Mouse (Mus musculus) cerebellum, adult 8-10 months (tissue): Measurements from ENCODE around the gene Azi2.
A peak's percentile ranks its signal among the peaks of the same experiment; 100 is the strongest.

ENCODE experiments used
- DNase-seq: peaks from one replicate; pipeline ENCODE4 v3.0.0; 2022

The Azi2 gene

GRCm38 (mm10) chr9:118040218-118041021 is at the start of gene Azi2:
Azi2 (plus strand) TSS chr9:118040499.
- DNase-seq: peak; percentile 98

GRCm38 (mm10) chr9:117996631-117997030 is 43.7 kb upstream of the Azi2 start:
- no peak for DNase-seq

DNA sequence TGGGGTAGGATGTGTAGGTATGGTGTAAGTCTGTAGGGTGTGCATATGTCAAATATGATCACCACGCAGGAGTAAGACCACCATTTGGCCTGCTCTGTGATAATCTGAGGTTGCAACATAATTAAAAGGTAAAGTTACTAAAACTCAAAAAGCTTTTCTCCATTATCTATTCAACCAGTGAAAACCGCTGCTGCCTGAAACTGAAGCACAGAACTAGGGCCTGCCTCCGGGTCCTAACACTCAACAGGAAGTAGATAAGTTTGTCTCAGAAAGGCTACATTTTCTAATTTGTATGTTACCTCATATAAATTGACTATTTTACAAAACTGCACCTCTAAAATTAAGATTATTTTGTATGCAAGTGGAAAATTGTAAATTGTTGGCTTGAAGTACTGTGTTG is 38.8 kb upstream of the Azi2 start:
- no peak for DNase-seq

GRCm38 (mm10) chr9:118003218-118003886 is 36.9 kb upstream of the Azi2 start:
- DNase-seq: no peak

DNA sequence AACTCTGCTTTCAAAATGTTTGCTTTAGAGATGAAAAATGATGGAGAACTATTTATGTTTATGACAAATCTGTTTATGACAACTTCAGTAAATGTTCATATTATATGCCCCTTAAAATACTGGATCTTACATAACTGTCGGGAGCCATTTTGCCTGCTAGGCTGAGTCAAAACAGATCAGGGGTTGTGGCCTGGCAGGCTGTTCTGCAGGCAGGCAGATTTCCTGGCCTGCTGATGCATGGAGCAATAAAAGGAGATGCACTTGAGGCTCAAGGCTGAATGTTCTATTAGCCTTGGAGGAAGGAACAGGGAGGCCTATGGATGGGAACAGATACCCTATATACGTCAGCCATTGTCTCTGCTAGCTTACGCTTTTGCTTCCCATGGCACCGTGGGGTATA is 36.4 kb upstream of the Azi2 start:
- no peak for DNase-seq

DNA sequence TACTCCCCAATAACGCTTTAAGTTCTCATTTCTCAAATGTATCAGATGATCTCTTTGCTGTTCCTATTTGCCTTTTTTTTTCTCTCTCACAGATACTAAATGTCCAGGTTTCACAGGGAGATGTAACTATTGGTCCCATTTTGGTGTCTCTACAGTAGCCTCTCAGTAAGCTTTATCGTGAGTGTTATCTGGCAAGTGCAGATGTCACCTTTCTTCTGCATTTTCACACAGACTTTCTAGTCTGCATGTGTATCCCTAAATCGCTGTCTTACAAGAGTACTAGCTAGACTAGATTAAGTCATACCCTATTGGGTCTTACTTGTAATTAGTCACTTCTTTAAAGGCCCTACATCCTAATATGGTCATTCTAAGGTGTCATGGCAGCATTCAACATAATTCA is 27.4 kb upstream of the Azi2 start:
- no peak for DNase-seq

DNA sequence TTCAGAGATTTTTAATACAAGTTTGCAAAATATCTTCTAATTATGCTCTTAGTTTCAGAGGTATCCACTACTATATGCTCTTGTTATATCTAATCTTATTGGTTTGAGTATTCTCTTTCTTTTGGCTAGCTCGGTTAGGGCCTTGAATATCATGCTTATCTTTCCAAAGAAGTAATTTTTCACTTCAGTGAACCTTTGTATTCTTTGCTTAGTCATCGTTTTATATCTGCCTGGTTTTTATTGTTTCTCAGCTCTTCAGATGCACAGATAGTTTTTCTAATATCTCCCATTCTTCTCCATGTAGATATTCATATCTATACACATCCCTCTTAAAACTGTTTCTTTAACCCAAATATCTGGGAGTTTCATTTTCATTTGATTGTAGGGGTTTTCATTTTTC is 15.3 kb upstream of the Azi2 start:
- no peak for DNase-seq

DNA sequence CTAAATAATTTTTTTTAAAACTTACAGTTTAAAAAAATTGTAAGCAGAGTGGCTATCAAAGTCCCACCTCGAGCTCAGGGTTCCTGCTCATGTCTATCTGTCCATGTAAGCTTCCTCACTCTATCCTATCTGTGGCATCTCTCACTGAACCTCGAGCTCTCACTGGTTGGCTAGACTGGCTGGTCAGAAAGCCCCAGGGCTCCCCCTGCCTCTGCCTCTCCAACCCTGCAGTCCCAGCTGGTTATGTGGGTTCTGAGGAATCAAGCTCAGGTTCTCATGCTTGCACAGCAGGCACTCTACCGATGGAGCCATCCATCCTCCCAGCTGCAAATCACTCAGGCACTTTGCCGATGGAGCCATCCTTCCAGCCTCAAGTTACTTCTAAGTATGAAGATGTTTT is 10.8 kb upstream of the Azi2 start:
- no peak for DNase-seq

DNA sequence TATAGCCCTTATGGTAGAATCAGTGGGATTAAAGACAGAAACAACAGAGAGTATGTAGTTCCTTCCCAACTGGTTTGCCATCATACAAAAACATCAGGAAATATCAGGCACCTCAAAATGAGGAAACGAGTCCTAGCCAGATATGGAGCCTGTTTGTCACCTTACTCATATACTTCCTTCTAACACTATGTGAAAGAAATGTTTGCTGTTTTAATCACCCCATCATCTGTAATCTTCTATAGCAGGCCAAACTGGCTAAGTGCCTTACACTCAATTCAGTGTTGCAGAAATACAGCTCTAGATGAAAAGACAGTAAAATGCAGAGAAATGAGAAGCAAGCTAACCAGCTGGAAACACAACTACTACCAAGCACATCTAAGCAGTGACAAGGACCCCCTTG is 10.0 kb upstream of the Azi2 start:
- DNase-seq: no peak

DNA sequence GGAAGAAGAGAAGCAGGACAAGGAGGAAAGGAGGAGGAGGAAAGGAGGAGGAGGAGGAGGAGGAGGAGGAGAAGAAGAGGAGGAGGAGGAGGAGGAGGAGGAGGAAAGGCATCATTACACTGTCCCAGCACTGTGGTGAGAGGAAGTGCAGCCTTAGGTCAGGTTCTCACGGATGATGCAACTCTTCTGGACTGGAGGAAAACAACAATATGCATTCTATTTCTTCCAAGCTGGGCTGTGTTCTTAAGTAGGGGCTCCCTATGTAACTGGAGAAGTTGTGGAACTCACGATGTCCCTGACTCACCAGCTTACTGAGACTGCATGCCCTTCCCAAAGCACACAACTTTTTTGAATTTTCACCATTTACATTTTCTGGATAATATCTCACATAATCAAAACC is 8.6 kb upstream of the Azi2 start:
- no peak for DNase-seq

DNA sequence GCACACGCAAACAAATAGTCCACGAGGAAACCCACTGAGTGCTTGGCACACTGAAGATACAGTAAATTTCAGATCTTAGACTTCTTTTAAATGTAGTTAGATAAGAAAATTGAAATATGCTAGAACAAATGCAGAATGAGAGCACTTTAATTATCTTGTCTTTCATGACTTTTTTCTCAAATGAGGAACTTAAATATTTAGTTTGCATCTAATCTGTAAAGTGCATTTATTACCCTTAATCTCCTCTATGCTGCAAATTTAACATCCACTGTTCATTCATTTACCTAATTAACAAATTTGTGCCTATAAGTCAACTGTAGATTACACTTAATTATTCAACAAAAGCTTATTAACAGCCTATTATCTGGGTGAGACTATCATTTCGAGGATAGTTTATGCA is 5.3 kb upstream of the Azi2 start:
- no peak for DNase-seq

DNA sequence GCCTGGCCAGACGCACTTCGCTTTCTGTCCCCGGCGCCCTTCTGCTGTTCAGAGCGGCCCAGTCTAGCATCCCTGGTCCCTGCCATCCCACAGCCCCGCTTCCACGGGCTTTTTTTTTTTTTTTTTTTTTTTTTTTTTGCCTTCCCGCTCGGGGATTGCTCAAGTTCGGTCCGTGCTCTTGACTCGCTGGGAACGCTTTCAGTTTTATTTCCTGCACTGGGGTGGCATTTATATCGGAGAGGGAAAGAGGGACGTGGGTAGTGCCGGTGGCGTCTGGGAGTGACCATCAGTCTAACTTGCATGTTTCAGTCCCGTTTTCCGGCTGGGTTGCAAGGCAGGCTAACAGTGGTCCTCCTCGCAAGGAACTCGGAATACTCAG is 712 bp downstream of the Azi2 start:
- no peak for DNase-seq

GRCm38 (mm10) chr9:118041646-118042045 is 1.3 kb downstream of the Azi2 start:
- no peak for DNase-seq

- DNase-seq: no peak
Measured at GRCm38 (mm10) chr9:118042738-118043137, 2.4 kb downstream of the Azi2 start.

- DNase-seq: no peak
Measured at GRCm38 (mm10) chr9:118043581-118043980, 3.3 kb downstream of the Azi2 start.

- DNase-seq: no peak
Measured at GRCm38 (mm10) chr9:118045011-118045533, 4.8 kb downstream of the Azi2 start.

- no peak for DNase-seq
Measured at GRCm38 (mm10) chr9:118053286-118053685, 13.0 kb downstream of the Azi2 start.

DNA sequence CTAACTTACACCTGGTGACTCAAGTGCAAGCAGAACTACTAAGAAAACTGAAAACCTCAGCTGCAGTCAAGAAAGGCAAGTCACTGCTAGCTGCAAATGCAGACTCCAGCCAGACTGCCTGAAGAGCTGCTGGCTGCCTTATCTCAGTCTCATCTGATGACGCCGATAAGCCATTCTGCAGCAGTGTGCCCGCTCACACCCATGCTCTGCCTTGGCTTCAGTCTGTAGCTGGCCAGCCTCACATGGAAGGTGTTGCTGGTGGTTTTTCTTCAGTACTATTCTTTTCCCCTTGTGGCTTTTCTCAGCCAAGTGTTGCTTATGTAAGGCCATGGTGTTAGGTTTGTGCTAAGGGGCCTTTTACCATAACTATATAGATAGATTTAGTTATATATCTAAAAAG is 18.8 kb downstream of the Azi2 start:
- no peak for DNase-seq

GRCm38 (mm10) chr9:118070442-118070841 is 30.1 kb downstream of the Azi2 start:
- peak; percentile 83 for DNase-seq

DNA sequence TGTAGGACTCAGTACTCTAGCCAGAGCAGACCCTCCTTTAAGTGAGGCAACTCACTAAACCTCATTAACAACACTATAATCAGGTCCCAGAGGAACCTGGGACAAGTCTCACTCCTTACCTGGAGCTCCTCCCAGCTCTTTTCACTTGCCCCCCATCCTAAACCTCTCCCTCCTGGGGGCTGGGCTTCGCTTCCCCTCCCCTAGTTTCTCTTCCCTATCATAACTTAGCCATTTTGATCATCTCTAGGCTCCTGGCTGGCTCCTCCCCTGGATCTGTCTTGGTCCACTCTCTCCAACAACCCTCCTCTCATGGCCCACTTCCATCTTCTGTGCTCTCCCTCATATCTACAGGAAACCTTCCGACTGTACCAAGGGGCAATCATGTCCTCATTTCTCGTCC is 31.0 kb downstream of the Azi2 start:
- no peak for DNase-seq

- no peak for DNase-seq
Measured at GRCm38 (mm10) chr9:118072101-118072500, 31.8 kb downstream of the Azi2 start.

GRCm38 (mm10) chr9:118073358-118073757 is 33.1 kb downstream of the Azi2 start:
- no peak for DNase-seq

- no peak for DNase-seq
Measured at GRCm38 (mm10) chr9:118082575-118083431, 42.5 kb downstream of the Azi2 start.
